12 mouse cellular contexts compared by ENCODE assay signal in genomic region chr7:4725169-4725568, GRCm38 (mm10). TPM values are rescaled to one million over a fixed set of nuclear protein-coding genes. Genes with fewer than 3 reads are reported as not detected.
DNase-seq lines count a peak whose midpoint lies in the region; ATAC-seq and TF ChIP-seq lines count a peak whose summit lies in the region.
"Had no signal": no experiment of that assay in that cellular context is flagged by ENCODE, and none has a peak within 500 bp of the region (broad histone marks: within the 10 kb centered on the region; RNA-seq: fewer than 3 reads in every experiment).

TSS of gene Tmem150b (minus strand) at chr7:4725249.

- no peak within 1 kb of the TSS for H3K27ac ChIP-seq in lung, postnatal 0 days (ENCODE audit: low read length)
- no peak within 1 kb of the TSS for H3K27ac ChIP-seq in embryonic facial prominence, embryonic 14.5 days (replicated peaks; ENCODE audit: low read depth, low read length)
- peak within 1 kb of the TSS; percentile 34; the same call in 1 of the 2 replicates for H3K27ac ChIP-seq in liver, embryonic 13.5 days
- H3K27ac ChIP-seq in small intestine, adult 2 months (ENCODE audit: insufficient read depth, low read depth, low read length): peak within 1 kb of the TSS; percentile 94

- H3K27me3 ChIP-seq in lung, postnatal 0 days (replicated peaks; ENCODE audit: insufficient read depth, low read length): no peaks in the 10 kb centered on the region
- H3K27me3 ChIP-seq in embryonic facial prominence, embryonic 14.5 days (replicated peaks; ENCODE audit: control insufficient read depth, insufficient read depth, low read length): no peaks in the 10 kb centered on the region
- no peaks in the 10 kb centered on the region for H3K27me3 ChIP-seq in liver, embryonic 13.5 days
- H3K27me3 ChIP-seq in small intestine, adult 2 months (ENCODE audit: control insufficient read depth, insufficient read depth, low read length): no peaks in the 10 kb centered on the region

- 54% methylated on average over 7 of the region's 7 CpGs for WGBS in lung, postnatal 0 days
- 76% methylated on average over 7 of the region's 7 CpGs for WGBS in embryonic facial prominence, embryonic 14.5 days
- 15% methylated on average over 7 of the region's 7 CpGs for WGBS in liver, embryonic 13.5 days (ENCODE audit: insufficient replicate concordance)
- WGBS in small intestine, adult 2 months: 18% methylated on average over 7 of the region's 7 CpGs

- ATAC-seq in lung, postnatal 0 days: no peak
- ATAC-seq in embryonic facial prominence, embryonic 14.5 days (ENCODE audit: low read depth): no peak
- ATAC-seq in liver, embryonic 13.5 days (ENCODE audit: low read depth): no peak
- no peak for ATAC-seq in inflammation-experienced regulatory T-cells, adult 6 months

- no peak for TF ChIP-seq POLR2A in small intestine, adult 2 months (IDR thresholded peaks at IDR 0.05; ENCODE audit: low read depth, low read length)

- peak within 1 kb of the TSS; percentile 42; the same call in 1 of the 2 replicates for H3K4me2 ChIP-seq in lung, postnatal 0 days (replicated peaks; ENCODE audit: low read depth, low read length)
- H3K4me2 ChIP-seq in embryonic facial prominence, embryonic 14.5 days (ENCODE audit: low read depth, low read length): no peak within 1 kb of the TSS
- H3K4me2 ChIP-seq in liver, embryonic 13.5 days: peak within 1 kb of the TSS; percentile 41

- no peaks in the 10 kb centered on the region; the same call in 1 of the 2 replicates for H3K4me1 ChIP-seq in lung, postnatal 0 days (ENCODE audit: insufficient read depth, low read depth, low read length)
- no peaks in the 10 kb centered on the region for H3K4me1 ChIP-seq in embryonic facial prominence, embryonic 14.5 days (ENCODE audit: control insufficient read depth, insufficient read depth, low read length)
- peaks cover 11% of the 10 kb centered on the region for H3K4me1 ChIP-seq in liver, embryonic 13.5 days (replicated peaks)
- peaks cover 9% of the 10 kb centered on the region; the same call in 1 of the 2 replicates for H3K4me1 ChIP-seq in small intestine, adult 2 months (ENCODE audit: control insufficient read depth, insufficient read depth, insufficient read length, low read length)

- no peak for TF ChIP-seq CTCF in lung, postnatal 0 days (IDR thresholded peaks at IDR 0.05)
- no peak for TF ChIP-seq CTCF in small intestine, adult 2 months (IDR thresholded peaks at IDR 0.05; ENCODE audit: extremely low read depth, insufficient read length, insufficient replicate concordance, low read depth, low read length)

- H3K9me3 ChIP-seq in lung, postnatal 0 days (ENCODE audit: low read length): no peaks in the 10 kb centered on the region
- no peaks in the 10 kb centered on the region for H3K9me3 ChIP-seq in embryonic facial prominence, embryonic 14.5 days (ENCODE audit: control insufficient read depth, low read length)
- H3K9me3 ChIP-seq in liver, embryonic 13.5 days (replicated peaks): no peaks in the 10 kb centered on the region

- no peak for TF ChIP-seq EP300 in lung, postnatal 0 days (IDR thresholded peaks at IDR 0.05)

- no peaks in the 10 kb centered on the region for H3K36me3 ChIP-seq in lung, postnatal 0 days (ENCODE audit: insufficient read depth, low read length)
- H3K36me3 ChIP-seq in embryonic facial prominence, embryonic 14.5 days (ENCODE audit: control insufficient read depth, insufficient read depth, low read length): no peaks in the 10 kb centered on the region
- no peaks in the 10 kb centered on the region for H3K36me3 ChIP-seq in liver, embryonic 13.5 days
- H3K36me3 ChIP-seq in small intestine, adult 2 months (ENCODE audit: control insufficient read depth, insufficient read depth, low read length): peaks cover 6% of the 10 kb centered on the region

- DNase-seq in lung, postnatal 0 days (ENCODE audit: low spot score): no peak
- DNase-seq in lung, postnatal 4 days: no peak
- DNase-seq in embryonic facial prominence, embryonic 14.5 days (ENCODE audit: low spot score): no peak
- no peak for DNase-seq in liver, embryonic 13.5 days
- no peak for DNase-seq in layer of hippocampus, postnatal 25 days (ENCODE audit: extremely low spot score in 1 of 2, low spot score in 1 of 2)
- no peak for DNase-seq in cerebellum, adult 9-10 months
- DNase-seq: adrenal gland, adult 2 months; embryo, embryonic 11 days; gastrocnemius, postnatal 14 days had no signal

- H3K9ac ChIP-seq in lung, postnatal 0 days (replicated peaks; ENCODE audit: low read depth): no peak within 1 kb of the TSS
- H3K9ac ChIP-seq in embryonic facial prominence, embryonic 14.5 days (ENCODE audit: low read depth, low read length): 0 out of 2 replicates have a peak within 1 kb of the TSS, but pooled peaks have one; percentile 54
- H3K9ac ChIP-seq in liver, embryonic 13.5 days: no peak within 1 kb of the TSS

- H3K4me3 ChIP-seq in lung, postnatal 0 days (ENCODE audit: low read depth, low read length): no peak within 1 kb of the TSS
- no peak within 1 kb of the TSS for H3K4me3 ChIP-seq in embryonic facial prominence, embryonic 14.5 days (ENCODE audit: low read depth, low read length)
- 0 out of 2 replicates have a peak within 1 kb of the TSS, but pooled peaks have one; percentile 16 for H3K4me3 ChIP-seq in liver, embryonic 13.5 days (replicated peaks)
- peak within 1 kb of the TSS; percentile 66 for H3K4me3 ChIP-seq in small intestine, adult 2 months (ENCODE audit: low read depth, low read length)

RNA-seq across cellular contexts. Expression of gene Tmem150b, which starts in this region (rescaled TPM):
- 0.25 and 0.35 TPM in 2 replicates for polyA plus RNA-seq in lung, postnatal 0 days (2015; fragmentation: Nextera tagmentation; extraction: Ambion mirVana)
- 0.11 TPM in 1 of 2 replicates, not detected in the other for polyA plus RNA-seq in embryonic facial prominence, embryonic 14.5 days (2014; fragmentation: Nextera tagmentation; extraction: Ambion mirVana)
- 0.09 and 0.15 TPM in 2 replicates for polyA plus RNA-seq in liver, embryonic 13.5 days (2015; fragmentation: Nextera tagmentation; extraction: Ambion mirVana)
- polyA plus RNA-seq in small intestine, adult 2 months (2012; rRNA removed): 44.4 and 122 TPM in 2 replicates
- not detected for total RNA-seq in layer of hippocampus, postnatal 25 days (2021)
- polyA plus RNA-seq in inflammation-experienced regulatory T-cells, adult 6 months (2017; shearing (Covaris generic)): not detected
- polyA plus RNA-seq: heart, postnatal 0 days had no signal

Comparison
In these comparisons a context has a peak if more than half of its experiments do, and no peak if none do; other contexts are left out.
1. RNA of gene Tmem150b (polyA plus RNA-seq): 44.4 to 122 TPM in small intestine, adult 2 months; 0.25 to 0.35 TPM in lung, postnatal 0 days, 0.09 to 0.15 TPM in liver, embryonic 13.5 days, 0.11 TPM in embryonic facial prominence, embryonic 14.5 days and not detected in inflammation-experienced regulatory T-cells, adult 6 months; every median in the first group is over 10 times any median in the second.
2. H3K27ac ChIP-seq: peak in liver, embryonic 13.5 days (single experiment) and small intestine, adult 2 months (single experiment); none in lung, postnatal 0 days (single experiment) and embryonic facial prominence, embryonic 14.5 days (single experiment).
3. H3K4me3 ChIP-seq: peak in liver, embryonic 13.5 days (single experiment) and small intestine, adult 2 months (single experiment); none in lung, postnatal 0 days (single experiment) and embryonic facial prominence, embryonic 14.5 days (single experiment).